Mouse (Mus musculus) stomach, postnatal 0 days (tissue): ENCODE results near the gene Ramp1.

ENCODE experiments used
- CTCF ChIP-seq: IDR thresholded peaks from 2 replicates; pipeline ENCODE4 v1.5.1; 2016; ENCODE audit warnings: antibody characterized with exemption, low read depth, mild to moderate bottlenecking, moderate library complexity
- EP300 ChIP-seq: optimal IDR thresholded peaks from 2 replicates; pipeline ENCODE3; 2016; ENCODE audit warnings: antibody characterized with exemption

DNA sequence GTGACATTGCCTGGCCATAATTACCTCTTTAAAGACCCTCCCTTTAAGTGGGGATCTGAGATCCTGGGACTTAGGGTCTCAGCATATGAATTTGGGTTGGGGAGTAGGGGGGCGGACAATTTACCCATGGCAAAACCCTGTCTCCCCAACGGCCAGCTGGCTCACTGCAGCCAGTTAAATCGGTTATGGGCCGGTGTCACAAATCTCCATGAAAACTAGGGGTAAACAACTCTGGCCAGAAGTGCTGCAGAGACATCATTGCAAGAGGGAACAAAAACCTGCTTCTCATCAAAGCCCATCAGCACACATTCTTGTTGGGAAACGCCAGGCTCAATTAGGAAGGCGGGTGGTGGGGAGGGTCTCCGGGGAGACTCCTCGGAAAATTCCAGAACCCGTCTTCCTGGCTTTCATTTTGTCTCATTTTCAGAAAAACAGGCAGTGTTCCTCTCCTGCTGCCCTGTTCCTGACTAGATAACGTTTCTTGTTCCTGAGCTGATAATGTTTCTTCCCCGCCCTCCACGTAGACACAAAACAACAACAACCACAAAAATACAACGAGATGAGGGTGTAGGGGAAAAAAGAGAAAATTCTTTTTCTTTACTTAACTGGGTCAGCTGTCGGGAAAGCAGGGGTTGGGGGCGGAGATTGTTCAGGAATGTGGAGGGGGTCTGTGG, 47.9 kb downstream of the Ramp1 start:
- TF ChIP-seq EP300 (no peak), CTCF (no peak)
